Mouse (Mus musculus): Measurements from ENCODE around the gene Podxl2.

DNA sequence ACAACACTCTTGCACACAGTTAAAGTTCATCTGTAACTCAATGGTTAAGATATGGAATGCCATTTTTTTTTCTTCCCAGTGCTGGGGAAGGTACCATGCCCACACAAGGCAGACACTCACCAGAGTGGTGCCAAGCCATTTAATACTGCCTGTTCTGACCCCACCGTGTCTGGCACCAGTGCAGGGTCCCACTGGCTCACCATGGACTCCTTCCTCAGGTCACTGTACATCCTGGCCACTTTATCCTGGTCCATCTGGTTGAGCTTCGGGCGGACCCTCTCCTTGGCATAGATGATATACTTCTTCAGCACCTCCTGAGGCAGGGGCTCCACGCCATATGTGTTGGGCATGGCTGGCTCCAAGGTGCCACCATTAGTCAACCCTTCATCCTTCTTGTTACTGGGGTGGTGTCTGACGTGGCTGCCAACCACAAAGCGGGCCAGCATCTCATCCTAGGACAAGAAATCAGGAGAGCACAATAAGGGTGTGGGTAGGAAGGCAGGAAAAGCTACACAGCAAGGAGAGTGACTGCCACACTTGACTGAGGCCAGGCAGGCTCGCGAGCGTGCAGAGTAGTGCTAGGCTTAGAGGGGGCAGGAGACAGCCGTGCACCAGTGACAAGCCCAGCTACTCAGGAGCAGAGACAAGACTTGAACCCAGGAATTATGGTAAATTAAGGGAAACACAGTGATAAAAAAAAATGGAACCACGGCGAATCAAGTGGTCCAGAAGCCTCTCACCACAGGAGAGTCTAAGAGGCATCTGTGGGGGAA is 11.0 kb upstream of the Podxl2 start:
- TF ChIP-seq ZNF384 (IDR thresholded peaks at IDR 0.05; ENCODE audit: low read depth, low read length) (no peak), ZC3H11A (IDR thresholded peaks at IDR 0.05; ENCODE audit: borderline replicate concordance, low read depth, low read length) (no peak), MAFK (IDR thresholded peaks at IDR 0.05; ENCODE audit: insufficient read depth, low read depth, low read length) (no peak), CHD2 (IDR thresholded peaks at IDR 0.05; ENCODE audit: low read depth, low read length) (no peak), HCFC1 (IDR thresholded peaks at IDR 0.05; ENCODE audit: borderline replicate concordance, insufficient read depth, low read length) (no peak)

Measured in ES-E14 (cell line).